9 mouse cellular contexts compared by ENCODE assay signal in the genomic region with DNA sequence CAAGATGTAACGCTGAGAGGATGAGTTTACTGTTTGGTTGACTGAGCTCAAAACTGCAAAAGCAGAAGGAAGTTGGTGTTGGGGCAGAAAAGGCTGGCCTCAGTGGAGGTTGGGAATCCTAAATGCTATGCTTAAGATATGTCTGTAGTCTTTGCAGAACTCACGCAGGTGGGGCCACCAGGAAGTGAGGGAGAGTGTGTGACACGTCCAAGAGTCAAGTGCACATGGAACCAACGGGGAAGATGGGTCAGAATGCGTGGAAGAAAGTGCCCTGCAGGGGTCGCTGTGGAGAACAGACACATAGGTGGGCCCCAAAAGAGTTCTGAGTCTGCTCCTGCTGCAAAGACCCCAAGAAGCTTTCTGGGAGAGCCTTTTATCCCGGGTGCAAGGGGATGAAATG.
DNase-seq lines count a peak whose midpoint lies in the region; ATAC-seq and TF ChIP-seq lines count a peak whose summit lies in the region.
"Had no signal": no experiment of that assay in that cellular context is flagged by ENCODE, and none has a peak within 500 bp of the region (broad histone marks: within the 10 kb centered on the region; RNA-seq: fewer than 3 reads in every experiment).

No protein-coding gene starts in this region.

- H3K9ac ChIP-seq in kidney, embryonic 14.5 days (ENCODE audit: low read depth, low read length) = no peak overlapping the region
- no peak overlapping the region for H3K9ac ChIP-seq in liver, embryonic 14.5 days (replicated peaks)
- H3K9ac ChIP-seq in stomach, postnatal 0 days (ENCODE audit: low read length) = no peak overlapping the region
- no peak overlapping the region for H3K9ac ChIP-seq in midbrain, embryonic 15.5 days
- H3K9ac ChIP-seq: liver, embryonic 15.5 days had no signal

- no peak overlapping the region for H3K27ac ChIP-seq in kidney, embryonic 14.5 days (ENCODE audit: low read depth, low read length)
- H3K27ac ChIP-seq in liver, embryonic 14.5 days = no peak overlapping the region
- no peak overlapping the region for H3K27ac ChIP-seq in stomach, postnatal 0 days (replicated peaks)
- H3K27ac ChIP-seq in midbrain, embryonic 15.5 days = no peak overlapping the region
- H3K27ac ChIP-seq: liver, embryonic 15.5 days had no signal

- no peaks in the 10 kb centered on the region for H3K4me1 ChIP-seq in kidney, embryonic 14.5 days (ENCODE audit: control insufficient read depth, insufficient read depth, low read length)
- peaks cover 0 to 2% of the 10 kb centered on the region in 2 experiments; a peak in 1 of 4 replicates for H3K4me1 ChIP-seq in liver, embryonic 14.5 days (replicated peaks; ENCODE audit: control insufficient read depth in 2 of 2, insufficient read depth in 2 of 2, low read length in 1 of 2)
- 0 out of 2 replicates have a peak, but pooled peaks cover 2% of the 10 kb centered on the region for H3K4me1 ChIP-seq in stomach, postnatal 0 days (replicated peaks; ENCODE audit: control insufficient read depth, insufficient read depth)
- H3K4me1 ChIP-seq in midbrain, embryonic 15.5 days = peaks cover 8% of the 10 kb centered on the region

- H3K27me3 ChIP-seq in kidney, embryonic 14.5 days (ENCODE audit: control insufficient read depth, insufficient read depth, low read length) = no peaks in the 10 kb centered on the region
- no peaks in the 10 kb centered on the region for H3K27me3 ChIP-seq in Patski
- H3K27me3 ChIP-seq in liver, embryonic 14.5 days (ENCODE audit: control insufficient read depth, insufficient read depth, low read length) = no peaks in the 10 kb centered on the region
- H3K27me3 ChIP-seq in stomach, postnatal 0 days (ENCODE audit: control insufficient read depth, insufficient read depth, low read length) = no peaks in the 10 kb centered on the region
- H3K27me3 ChIP-seq in midbrain, embryonic 15.5 days (replicated peaks) = peaks cover 12% of the 10 kb centered on the region; the same call in 1 of the 2 replicates
- H3K27me3 ChIP-seq: liver, embryonic 15.5 days had no signal

- H3K4me2 ChIP-seq in kidney, embryonic 14.5 days (replicated peaks; ENCODE audit: low read depth, low read length) = no peak overlapping the region
- no peak overlapping the region for H3K4me2 ChIP-seq in liver, embryonic 14.5 days (ENCODE audit: low read depth)
- H3K4me2 ChIP-seq in stomach, postnatal 0 days (replicated peaks; ENCODE audit: low read depth) = no peak overlapping the region
- H3K4me2 ChIP-seq in midbrain, embryonic 15.5 days = no peak overlapping the region
- H3K4me2 ChIP-seq: liver, embryonic 15.5 days had no signal

- WGBS in kidney, embryonic 14.5 days = 58% methylated on average over 7 of the region's 7 CpGs
- WGBS in liver, embryonic 14.5 days (ENCODE audit: insufficient replicate concordance) = 16% methylated on average over 7 of the region's 7 CpGs
- WGBS in stomach, postnatal 0 days = 66% methylated on average over 7 of the region's 7 CpGs
- 65% methylated on average over 7 of the region's 7 CpGs for WGBS in midbrain, embryonic 15.5 days

- TF ChIP-seq EP300 in liver, embryonic 14.5 days (IDR thresholded peaks at IDR 0.05; ENCODE audit: low read depth) = no peak
- no peak for TF ChIP-seq EP300 in stomach, postnatal 0 days (optimal IDR thresholded peaks at IDR 0.05)

- no peak overlapping the region for H3K4me3 ChIP-seq in kidney, embryonic 14.5 days (ENCODE audit: low read length)
- no peak overlapping the region for H3K4me3 ChIP-seq in liver, embryonic 14.5 days (ENCODE audit: insufficient read depth in 1 of 2, low read depth in 2 of 2, low read length in 2 of 2)
- H3K4me3 ChIP-seq in stomach, postnatal 0 days (ENCODE audit: low read depth, low read length) = no peak overlapping the region
- H3K4me3 ChIP-seq in midbrain, embryonic 15.5 days = no peak overlapping the region
- H3K4me3 ChIP-seq: liver, embryonic 15.5 days had no signal

- H3K9me3 ChIP-seq in kidney, embryonic 14.5 days (ENCODE audit: control insufficient read depth, low read length) = no peaks in the 10 kb centered on the region
- H3K9me3 ChIP-seq in liver, embryonic 14.5 days (ENCODE audit: control insufficient read depth, low read length) = no peaks in the 10 kb centered on the region
- H3K9me3 ChIP-seq in stomach, postnatal 0 days (ENCODE audit: control insufficient read depth, low read length) = no peaks in the 10 kb centered on the region
- no peaks in the 10 kb centered on the region for H3K9me3 ChIP-seq in midbrain, embryonic 15.5 days
- H3K9me3 ChIP-seq: liver, embryonic 15.5 days had no signal

- CTCF ChIA-PET in Patski (lab: Charles Lee) = interaction anchor here (0.7 to 2.4 kb wide), 7 partner anchors 14 to 44 kb away, joined by 3 to 8 read pairs (median 3); no protein-coding TSS in a partner anchor

- no peaks in the 10 kb centered on the region for H3K36me3 ChIP-seq in kidney, embryonic 14.5 days (ENCODE audit: control insufficient read depth, insufficient read depth, low read length)
- H3K36me3 ChIP-seq in liver, embryonic 14.5 days (replicated peaks; ENCODE audit: control insufficient read depth, insufficient read depth, low read depth) = no peaks in the 10 kb centered on the region
- no peaks in the 10 kb centered on the region for H3K36me3 ChIP-seq in stomach, postnatal 0 days (ENCODE audit: control insufficient read depth, insufficient read depth, low read length)
- H3K36me3 ChIP-seq in midbrain, embryonic 15.5 days (replicated peaks) = no peaks in the 10 kb centered on the region
- H3K36me3 ChIP-seq: liver, embryonic 15.5 days had no signal

- no peak for ATAC-seq in kidney, embryonic 14.5 days (ENCODE audit: low FRiP score, low TSS enrichment)
- ATAC-seq in Patski = no peak
- ATAC-seq in liver, embryonic 14.5 days (ENCODE audit: insufficient read depth) = no peak
- ATAC-seq in stomach, postnatal 0 days (ENCODE audit: low FRiP score, low TSS enrichment) = no peak
- no peak for ATAC-seq in midbrain, embryonic 15.5 days (replicated peaks)

- DNase-seq in kidney, postnatal 4 days = peak; percentile 11 to 17
- no peak for DNase-seq in Patski (ENCODE audit: low read depth, low spot score)
- DNase-seq in liver, embryonic 14.5 days (ENCODE audit: low read depth in 3 of 3, low spot score in 3 of 3) = no peak
- DNase-seq in stomach, postnatal 0 days (ENCODE audit: low spot score) = no peak
- DNase-seq in urinary bladder, postnatal 14 days (ENCODE audit: low spot score) = no peak
- DNase-seq in neural tube, embryonic 10.5 days (ENCODE audit: extremely low spot score, low spot score) = no peak

- peak; percentile 41 for TF ChIP-seq CTCF in Patski (IDR thresholded peaks at IDR 0.05)
- TF ChIP-seq CTCF in liver, embryonic 14.5 days (IDR thresholded peaks at IDR 0.05; ENCODE audit: low read depth) = peak; percentile 60; the same call in 1 of the 2 replicates
- TF ChIP-seq CTCF in stomach, postnatal 0 days (IDR thresholded peaks at IDR 0.05; ENCODE audit: low read depth) = peak; percentile 31; the same call in 1 of the 2 replicates

- POLR2A ChIA-PET in Patski (lab: Charles Lee) = interaction anchor here (1.1 kb wide), 1 partner anchor 12 kb away, joined by 3 read pairs; no protein-coding TSS in a partner anchor

- in situ Hi-C loops in Patski (cut with MboI; ENCODE audit: low pct_unique_long_range_greater_than_20kb) = no loop called here

Comparison
In these comparisons a context has a peak if more than half of its experiments do, and no peak if none do; other contexts are left out.
1. DNase-seq: peak in kidney, postnatal 4 days (2 of 2); none in Patski (single experiment), liver, embryonic 14.5 days (0 of 3), stomach, postnatal 0 days (single experiment), urinary bladder, postnatal 14 days (single experiment) and neural tube, embryonic 10.5 days (single experiment).
2. Peak in every context shown above with its lines, with median percentiles within 50 percentile points of each other: CTCF ChIP-seq.